Mouse (Mus musculus): ENCODE measurements around the gene Aars2. TPM values are rescaled to one million over a fixed set of nuclear protein-coding genes. Genes with fewer than 3 reads are reported as not detected.

Aars2 gene
- total RNA-seq, 2 experiments from 2014 or later, result 17.7 to 19.7 TPM

- DNase-seq, result no peak
These were observed 36.5 kb downstream of the Aars2 start for GRCm38 (mm10) chr17:45543115-45543514.

DNA sequence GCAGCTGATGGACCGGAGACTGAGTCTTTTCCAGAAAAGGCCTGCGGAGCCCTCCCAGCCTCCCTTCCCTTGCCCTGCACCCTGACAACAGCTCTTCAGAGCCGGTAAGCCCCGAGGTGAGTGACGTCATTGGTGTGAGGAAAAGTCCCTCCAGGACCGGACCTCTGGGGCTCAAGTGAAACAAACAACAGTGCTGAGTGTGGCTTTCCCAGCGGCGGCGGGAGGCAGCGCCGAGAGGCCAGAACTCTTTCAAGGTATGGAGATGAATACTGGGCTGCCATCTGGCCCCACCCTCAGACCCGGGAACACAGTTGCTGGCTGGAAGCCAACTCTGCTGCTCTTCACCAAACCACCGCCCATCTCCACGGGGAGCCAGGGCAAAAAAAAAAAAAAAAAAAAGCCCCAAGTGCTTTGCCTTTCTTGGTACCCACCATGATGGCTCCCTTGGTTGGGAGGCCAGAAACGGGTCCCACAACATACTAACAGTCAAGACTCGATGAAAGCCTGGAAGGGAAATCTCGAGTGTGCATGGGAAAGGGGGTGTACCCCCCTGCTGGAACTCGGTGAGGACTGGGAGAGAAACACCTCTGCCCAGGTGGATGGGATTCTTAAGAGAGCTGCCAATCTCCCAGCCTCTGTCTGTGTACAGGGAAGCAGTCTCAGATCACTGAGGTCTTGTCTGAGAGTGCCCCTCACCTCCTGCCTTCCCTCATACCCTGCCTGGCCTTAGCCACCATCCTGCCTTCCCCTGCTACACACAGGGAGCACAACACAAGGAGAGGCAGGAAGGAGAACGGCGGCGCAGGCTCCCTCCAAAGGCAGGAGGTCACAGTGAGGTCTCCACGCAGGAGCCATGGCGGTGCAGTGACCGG, 37.6 kb downstream of the Aars2 start:
- DNase-seq, result no peak

DNA sequence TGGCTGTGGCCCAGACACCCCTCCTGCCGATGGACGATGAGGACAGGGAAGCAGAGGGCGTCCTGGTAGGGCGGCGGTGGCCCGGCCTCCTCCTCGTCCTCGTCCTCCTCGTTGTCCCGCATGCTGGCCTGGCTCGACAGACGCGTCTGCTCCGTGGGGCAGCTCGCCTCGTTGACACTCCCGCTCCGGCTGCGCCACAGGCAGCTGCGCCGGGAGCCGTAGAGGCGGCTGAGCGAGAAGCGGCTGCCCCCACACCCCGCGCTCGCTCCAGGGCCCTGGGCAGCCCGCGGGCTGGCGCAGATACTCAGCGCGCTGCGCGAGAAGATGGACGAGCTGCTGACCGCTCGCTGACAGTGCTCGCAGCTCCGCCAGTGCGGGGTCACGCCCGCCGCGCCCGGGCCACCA, 38.2 kb downstream of the Aars2 start:
- DNase-seq, result no peak

DNA sequence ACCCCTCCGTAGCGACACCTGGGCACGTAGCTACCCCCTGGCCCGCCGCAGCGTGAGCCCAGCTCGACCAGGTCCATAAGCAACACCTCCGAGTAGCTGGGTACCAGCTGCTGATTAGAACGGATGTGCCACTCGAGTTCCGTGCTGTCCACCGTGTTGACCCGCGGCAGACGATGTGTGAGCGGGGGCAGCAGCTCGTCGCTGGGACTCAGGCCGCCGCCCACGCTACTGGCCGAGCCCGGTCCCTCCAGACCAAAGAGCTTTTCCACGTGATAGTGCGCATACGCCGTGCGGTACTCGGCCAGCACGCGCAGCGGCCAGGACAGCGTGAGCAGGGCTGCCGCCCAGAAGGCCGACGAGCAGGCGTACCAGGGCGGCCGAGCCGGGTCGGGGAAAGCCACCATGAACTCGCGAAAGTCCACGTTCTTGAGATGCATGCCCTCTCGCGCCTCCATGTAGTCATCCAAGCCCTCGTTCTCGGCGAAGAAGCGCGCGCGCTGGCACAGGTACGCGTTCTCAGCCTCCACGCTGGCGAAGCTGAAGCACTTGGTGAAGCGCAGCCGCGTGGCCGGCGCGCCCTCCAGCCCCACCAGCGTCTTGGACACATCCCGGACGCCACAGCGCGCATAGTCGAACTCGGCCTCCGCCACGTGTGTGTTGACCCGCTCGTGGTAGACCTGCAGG, 38.8 kb downstream of the Aars2 start:
- DNase-seq, result no peak

DNA sequence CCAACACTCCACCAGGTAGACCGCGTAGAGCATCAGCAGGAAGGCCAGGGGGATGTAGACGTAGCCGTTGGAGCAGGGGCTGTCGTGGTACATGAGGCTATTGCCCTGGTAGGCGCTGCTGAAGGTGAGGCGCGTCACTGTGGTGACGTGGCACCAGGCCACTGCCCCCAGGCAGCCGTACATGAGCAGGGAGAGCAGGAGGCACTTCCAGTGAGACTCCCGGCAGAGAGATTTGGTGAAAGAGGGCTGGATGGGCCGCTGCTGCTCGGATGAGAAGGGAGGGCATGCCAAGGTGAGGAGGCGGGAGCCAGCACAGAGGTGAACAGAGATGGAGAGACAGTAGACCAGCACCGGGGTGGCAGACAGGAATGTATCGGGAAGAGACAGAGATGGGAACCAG, 40.3 kb downstream of the Aars2 start:
- DNase-seq, result no peak

- DNase-seq, result no peak
These were observed 41.0 kb downstream of the Aars2 start for GRCm38 (mm10) chr17:45547461-45548190.

GRCm38 (mm10) chr17:45548541-45549512, 42.2 kb downstream of the Aars2 start:
- no peak for DNase-seq

- DNase-seq, result no peak
These were observed 43.1 kb downstream of the Aars2 start, which contains the start of gene Tmem151b for GRCm38 (mm10) chr17:45549617-45550181. Gene Tmem151b (minus strand): TSS chr17:45549677.

GRCm38 (mm10) chr17:45550253-45550652, 43.6 kb downstream of the Aars2 start:
- DNase-seq, result no peak

DNA sequence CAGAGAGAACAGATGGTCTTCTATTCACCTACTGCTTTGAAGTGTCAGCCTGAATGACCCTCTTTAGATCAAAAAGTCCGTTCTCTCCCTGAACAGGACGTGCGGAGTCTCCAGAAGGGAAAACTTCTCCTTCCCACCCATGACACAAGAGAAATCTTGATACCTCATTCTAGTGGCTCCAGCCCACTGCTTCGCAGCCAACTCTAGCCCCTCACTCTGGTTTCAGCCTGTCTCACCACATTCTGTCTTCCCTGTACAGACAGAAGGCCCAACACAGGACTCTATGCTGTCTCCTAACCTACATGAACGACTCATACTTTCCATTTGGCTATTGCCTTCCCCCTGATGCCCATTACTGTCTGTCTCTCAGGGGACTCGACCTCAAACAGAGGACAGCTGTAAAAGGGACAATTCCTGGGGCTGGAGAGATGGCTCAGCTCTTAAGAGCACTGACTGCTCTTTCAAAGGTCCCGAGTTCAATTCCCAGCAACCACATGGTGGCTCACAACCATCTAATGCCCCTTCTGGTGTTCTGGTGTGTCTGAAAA, 44.7 kb downstream of the Aars2 start:
- DNase-seq, result no peak

DNA sequence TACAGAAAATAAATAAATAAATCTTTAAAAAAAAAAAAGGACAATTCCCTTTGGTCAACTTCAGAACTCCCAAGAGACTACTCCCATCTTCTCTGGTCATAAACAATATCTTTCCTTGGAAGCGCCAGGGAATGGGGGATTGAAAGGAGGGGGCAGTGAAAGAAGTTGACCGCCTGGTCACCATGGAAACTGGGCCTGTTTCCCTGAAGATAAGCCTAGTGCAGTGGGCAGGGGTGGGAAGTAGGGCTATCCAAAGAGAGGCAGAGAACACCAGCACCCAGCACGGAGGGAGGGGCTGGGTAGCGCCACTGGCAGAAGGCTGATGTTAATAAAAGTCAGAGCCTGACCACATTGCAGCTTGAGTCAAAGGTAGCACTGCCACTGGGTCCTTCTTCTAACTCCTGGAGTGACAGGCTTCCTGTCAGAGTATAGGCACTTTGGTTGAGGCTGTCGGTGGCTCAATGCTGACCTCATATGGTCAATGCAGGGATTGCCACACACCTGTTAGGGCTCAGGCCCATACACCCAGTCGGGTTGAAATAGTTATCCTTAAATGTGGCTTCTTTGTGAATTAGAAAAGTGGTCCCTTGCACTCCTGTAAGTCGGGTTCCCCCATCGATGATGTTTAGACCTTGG, 45.3 kb downstream of the Aars2 start:
- peak; percentile 70 to 83 for DNase-seq

DNA sequence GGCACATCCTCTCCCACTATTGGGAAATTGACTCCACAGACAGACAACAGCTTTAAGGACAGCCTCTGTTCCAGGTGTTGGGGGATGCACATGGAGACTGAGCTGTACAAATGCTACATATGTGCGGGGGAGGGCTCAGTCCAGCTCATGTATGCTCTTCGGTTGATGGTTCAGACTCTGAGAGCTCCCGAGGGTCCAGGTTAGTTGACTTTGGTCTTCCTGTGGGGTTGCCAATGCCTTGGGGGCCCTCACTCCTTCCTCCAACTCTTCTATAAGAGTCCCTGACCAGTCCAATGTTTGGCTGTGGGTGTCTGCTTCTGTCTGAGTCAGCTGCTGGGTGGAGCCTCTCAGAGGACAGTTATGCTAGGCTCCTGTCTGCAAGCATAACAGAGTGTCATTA, 46.4 kb downstream of the Aars2 start:
- no peak for DNase-seq

DNA sequence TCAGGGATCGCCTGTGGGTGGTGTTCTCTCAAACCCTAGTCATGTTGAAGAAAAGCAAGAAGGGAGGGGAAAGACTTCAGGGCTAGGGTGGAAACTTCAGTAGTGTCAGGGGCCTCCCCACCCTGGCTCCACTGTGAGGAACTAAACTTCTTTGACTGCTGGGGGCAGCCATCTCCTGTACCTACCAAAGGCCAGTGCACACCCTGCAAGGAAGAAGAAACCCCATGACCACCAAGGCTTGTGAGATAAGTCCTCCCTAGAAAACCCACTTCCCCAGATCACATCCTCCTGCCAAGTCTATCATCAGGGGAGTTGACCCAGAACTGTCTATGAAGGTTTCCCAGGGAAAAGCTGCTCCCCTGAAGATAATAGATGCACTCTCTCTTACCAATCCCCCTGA, 47.8 kb downstream of the Aars2 start:
- DNase-seq, result no peak

GRCm38 (mm10) chr17:45555452-45556106, 48.9 kb downstream of the Aars2 start, which contains the start of gene Nfkbie:
Gene Nfkbie (plus strand): TSS chr17:45555703.
- peak; percentile 95 to 98 for DNase-seq

DNA sequence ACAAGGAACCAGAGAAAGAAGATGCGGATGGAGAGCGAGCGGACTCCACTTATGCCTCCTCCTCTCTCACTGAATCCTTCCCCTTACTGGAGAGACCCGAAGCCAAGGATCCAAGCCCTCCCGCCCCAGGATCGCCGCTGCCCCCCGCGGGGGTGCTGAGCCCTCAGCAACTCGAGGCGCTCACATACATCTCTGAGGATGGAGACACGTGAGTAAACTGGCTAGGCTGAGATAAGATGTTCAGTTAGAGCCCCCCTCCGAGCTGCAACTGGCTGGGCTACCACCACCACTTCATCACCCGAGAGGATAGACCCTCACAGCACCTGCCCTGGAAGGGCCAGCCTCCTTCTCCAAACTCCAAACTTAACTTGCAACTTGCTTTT, 49.5 kb downstream of the Aars2 start:
- no peak for DNase-seq

- peak in 1 of 2 experiments; percentile 39 for DNase-seq
These were observed 50.0 kb downstream of the Aars2 start for GRCm38 (mm10) chr17:45556514-45557245.

GRCm38 (mm10) chr17:45557246-45557824, 50.7 kb downstream of the Aars2 start:
- no peak for DNase-seq

Data from heart, adult 18-20 months (tissue).